Mouse (Mus musculus) monocyte, adult 2 months (primary cell): ENCODE measurements around the gene Cmas.
A peak's percentile ranks its signal among the peaks of the same experiment; 100 is the strongest.

Experiments used
- DNase-seq, 2 experiments: peaks; one replicate each; pipeline ENCODE4 v3.0.0; 2022; ENCODE audit warnings: low spot score in 2 of 2, low read depth in 1 of 2

Cmas gene

DNA sequence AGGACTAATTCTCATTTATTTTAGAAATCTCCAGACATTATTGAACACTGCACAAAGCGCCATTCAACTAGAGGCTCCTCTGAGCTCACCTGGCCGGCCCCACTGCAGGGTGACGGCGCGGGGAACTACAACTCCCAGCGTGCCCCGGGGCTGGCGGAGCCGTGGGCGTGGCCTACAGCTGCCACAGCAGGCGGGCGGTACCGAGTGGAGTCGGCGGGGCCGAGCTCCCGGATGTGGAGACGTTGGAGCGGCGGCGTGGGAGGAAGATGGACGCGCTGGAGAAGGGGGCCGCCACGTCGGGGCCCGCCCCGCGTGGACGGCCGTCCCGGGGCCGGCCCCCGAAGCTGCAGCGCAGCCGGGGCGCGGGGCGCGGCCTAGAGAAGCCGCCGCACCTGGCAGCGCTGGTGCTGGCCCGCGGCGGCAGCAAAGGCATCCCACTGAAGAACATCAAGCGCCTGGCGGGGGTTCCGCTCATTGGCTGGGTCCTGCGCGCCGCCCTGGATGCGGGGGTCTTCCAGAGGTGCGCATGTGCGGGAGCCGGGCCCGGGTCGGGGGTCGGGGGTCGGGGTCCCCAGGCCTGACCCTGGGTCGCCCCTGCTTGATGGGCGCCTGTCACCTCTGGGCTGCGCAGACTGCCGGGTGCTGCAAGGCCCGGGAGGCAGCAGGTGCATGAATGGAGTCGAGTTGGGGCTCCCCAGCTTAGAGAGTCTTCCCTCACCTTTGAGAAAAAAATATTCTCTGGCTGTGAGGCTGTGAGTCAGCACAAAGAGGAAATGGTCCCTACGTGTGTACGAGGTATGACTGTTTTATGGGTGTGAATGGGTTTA lies at the start of gene Cmas:
Cmas (plus strand) TSS at position 180 of the 827 bp plus-strand sequence.
- DNase-seq = peak; percentile 45 to 69

DNA sequence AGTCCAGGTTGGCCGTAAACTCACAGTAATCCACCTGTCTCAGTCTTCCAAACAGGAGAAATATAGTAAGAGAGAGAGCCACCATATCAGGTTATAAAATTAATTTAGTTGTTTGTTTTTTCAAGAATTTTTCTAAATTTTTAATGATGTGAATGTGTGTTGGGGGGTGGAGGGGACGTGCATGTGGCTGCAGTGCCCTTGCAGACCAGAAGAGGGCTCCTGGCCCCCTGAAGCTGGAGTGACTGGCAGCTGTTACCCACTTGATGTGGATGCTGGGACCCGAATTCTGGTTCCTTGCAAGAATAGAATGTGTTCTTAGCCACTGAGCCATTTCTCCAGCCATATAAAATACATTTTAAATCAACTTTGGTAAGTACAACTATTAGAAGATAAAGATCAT lies 49.8 kb upstream of the Cmas start:
- no peak for DNase-seq

DNA sequence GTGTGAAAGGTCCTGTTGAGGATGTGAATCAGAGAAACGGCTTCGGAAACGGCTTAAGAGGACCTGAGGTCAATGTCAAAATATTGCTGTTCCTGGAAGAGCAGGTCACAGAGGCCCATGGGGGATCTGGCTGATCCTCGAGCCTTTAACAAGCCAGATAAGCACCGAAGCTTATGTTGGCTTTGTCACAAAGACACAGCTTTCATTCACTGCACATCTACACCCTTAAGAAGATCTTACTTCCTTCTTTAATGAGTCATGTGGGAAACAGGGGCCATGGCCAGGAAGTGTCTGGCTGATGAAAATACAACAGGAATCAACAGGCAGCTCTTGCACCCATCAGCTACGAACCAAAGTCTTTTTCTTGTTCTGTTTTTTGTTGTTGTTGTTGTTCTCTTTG lies 48.1 kb upstream of the Cmas start:
- no peak for DNase-seq

DNA sequence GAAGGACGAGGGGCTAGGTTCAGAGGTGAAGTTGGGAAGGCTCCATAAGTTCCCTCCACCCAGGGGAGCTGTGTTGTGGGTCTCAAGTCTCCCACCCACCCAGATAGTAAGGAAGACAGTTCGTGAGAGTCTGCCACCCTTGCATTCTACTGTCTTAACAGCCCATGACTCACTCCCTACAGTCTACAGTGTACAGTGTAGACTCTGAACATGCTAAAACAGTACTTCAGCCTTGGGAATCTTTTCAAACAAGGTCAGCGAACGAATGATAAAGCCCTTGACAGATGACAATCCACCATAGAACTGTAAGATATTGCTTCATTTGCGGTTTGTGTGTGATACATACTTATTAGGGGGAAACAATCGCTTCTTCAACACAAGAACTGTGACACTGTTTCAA lies 45.8 kb upstream of the Cmas start:
- DNase-seq = no peak

DNA sequence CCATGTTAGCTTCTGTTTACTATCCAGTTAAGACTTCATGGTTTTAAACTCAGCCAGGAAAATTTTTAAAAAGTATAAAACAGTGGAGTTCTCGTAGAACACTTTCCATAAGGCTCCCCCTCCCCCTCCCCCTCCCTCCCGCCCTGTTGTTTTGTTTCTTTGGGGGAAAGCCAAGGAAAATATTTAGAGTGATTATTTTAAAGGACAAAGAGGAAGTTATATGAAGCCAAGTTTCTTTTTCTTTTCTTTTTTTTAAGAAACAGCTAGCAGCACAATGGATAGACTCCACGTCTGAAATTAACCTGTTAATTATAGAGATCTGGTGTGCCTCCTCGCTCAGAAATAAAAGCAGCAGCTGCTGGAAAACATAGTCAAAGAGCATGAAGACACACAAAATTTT lies 45.4 kb upstream of the Cmas start:
- no peak for DNase-seq

DNA sequence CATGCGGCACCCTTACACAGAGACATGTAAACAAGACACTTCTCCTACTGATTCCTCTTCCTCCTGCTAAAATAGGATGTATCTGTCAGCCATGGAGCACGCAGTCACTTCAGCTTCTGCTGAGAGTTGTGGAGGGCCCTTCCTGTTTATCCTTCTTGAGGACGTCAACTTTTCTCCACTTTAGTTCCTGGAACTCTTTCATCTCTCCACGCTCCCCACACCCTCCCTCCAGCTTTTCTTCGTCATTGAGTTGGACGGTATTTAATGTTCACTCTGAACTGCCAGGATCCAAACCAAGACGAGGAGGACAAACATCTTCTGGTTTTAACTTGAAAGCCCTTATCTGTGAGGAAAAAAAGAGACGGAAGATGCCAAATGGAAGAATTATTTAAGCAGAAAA lies 41.5 kb upstream of the Cmas start:
- no peak for DNase-seq

DNA sequence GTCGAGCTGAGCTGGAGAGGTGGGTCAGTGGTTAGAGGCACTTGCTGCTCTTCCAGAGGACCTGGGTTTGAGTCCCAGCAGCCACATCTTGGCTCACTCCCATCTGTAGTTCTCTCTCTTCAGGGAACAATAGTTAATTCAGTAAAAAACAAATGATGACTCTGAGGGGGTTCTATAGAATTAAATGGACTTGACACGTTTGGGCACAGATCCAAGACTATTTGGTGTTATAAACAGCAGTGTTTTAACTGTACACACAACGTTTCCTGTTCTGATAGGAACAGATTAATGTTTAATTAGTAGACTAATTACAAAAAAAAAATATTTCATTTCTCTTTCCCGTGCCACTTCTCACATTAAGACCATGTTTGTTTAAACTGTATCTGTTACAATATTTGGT lies 39.3 kb upstream of the Cmas start:
- no peak for DNase-seq

DNA sequence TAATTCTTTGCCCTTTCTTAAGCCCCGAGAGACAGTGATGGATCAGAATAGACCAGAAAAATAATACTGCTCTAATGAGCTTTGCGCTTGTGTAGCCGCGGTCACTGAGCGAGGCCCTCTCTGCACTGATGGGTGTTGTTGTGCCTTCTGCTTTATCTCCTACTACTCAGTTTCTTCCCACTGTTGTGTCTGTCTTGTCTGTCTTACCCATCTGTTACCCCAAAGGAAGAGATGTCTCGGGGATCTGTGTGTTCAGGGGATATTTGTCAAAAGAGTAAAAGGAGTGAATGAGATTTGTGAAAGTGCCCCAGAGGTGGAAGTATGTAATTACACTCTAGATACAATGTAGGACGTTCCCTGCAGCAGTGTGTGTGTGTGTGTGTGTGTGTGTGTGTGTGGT lies 38.3 kb upstream of the Cmas start:
- DNase-seq = no peak

DNA sequence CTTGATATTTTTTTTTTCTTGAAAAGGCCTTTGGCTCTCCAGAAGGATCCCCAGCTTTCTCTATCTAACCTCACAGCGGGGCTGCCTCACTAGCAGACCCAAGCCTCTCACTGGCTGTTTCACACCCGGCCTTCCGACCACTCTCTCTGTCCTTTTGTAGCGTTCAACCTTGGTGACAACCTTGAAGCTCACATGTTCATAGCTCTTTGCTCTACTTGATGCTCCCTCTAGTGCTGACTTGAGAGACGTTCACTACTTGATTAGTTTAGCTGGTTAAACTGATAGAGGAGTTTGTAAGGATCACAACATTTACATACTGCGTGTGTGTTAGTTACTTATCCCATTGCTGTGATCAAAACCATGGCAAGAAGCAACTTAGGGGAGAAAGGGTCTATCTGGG lies 35.8 kb upstream of the Cmas start:
- DNase-seq = no peak

DNA sequence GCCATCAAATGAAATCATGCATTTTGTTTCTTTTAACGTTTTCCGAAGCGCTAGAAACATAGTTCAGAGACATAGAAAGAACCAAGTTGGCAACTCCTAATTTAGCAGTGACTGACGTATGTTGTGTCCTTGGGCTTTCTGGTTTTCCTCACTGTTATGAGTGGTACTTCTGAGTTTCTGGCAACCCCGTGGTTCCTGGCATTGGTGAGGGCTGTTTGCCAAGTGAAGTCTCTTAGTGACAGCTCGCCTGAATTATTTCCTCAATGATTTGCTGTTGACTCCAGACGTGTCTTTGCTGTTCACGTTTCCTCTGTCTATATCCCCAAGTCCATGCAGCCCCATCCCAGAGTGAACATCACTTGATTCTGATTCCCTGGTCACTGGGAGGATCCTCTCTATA lies 34.8 kb upstream of the Cmas start:
- no peak for DNase-seq

DNA sequence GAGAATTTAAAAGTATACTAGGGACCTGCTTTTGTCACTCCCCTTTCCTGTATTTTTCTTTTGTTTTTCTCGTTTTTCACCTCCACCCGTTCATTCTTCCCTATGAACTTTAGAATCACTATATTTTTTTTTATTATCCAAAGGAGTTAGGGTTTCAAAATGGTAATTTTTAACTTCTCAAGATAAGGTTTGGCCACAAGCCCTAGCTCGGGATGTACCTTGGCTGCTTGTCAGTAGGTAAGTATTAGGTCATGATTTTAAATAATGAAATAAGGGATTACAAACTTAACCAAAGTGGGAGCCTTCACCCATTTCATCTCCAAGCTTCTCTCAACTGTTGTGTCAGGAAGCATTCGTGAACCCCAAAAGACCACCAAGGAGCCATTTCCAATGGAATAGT lies 30.5 kb upstream of the Cmas start:
- DNase-seq = no peak

DNA sequence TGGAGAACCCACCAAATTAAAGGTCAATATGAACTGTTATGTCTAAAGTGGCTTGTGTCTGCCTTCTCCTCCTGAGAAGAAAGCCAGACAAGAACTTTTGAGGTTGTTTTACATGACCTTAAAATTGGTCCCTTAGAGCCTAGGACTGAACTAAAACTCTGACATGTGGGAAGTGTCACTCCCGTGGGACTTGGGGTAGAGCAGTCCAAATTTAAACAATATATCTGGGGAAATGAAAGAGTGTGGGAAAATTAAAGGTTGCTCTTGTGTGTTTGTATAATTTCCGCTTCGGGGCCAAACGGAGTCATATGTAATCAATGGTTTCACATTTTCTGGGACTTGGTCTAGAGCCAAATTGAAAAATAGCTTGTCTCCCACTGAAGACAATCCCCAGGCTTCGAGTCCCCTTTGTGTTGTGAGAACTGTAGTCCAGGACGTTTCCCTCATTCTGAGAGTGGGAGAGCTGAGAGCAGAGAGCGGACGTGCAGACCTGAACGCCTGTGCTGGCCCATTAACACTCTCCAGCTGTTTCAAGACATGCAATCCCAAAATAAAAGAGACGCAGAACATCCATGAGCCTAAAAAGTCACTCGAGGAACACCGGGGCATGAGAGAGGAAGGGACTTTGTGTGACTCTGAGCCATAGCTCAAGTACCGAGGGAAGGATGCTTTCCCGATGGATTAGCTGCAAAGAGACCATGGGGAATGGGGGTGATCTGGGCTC lies 23.8 kb upstream of the Cmas start:
- DNase-seq = no peak

DNA sequence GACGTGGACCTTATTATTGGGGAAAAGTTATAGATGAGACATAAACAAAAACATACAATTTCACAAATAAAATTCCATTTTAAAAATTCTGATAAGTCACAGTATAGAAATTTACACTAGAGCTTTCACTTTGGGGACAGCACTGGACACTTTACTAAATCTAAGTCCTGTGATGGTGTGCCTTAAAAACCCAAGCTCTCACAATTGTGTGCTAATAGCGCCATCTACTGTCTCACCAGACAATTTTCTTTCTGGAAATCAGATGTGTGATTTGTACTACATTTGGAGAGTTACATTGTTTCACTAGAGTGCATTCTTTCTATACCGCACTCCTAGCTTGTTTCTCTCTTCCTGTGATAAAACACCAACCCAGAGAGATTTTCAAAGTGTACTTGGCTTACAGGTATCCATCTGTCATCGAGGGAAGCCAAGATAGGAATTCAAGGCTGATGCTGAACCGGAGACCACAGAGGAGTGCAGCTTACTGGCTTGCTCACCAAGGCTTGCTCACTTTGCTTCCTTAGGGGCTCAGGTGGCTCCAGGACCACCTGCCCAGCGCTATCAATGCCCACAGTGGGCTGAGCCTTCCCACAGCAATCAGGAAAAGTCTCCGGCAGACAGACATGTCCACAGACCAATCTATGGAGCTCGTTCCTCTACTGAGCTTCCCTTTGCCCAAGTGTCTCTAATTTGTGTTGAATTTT lies 21.0 kb upstream of the Cmas start:
- no peak for DNase-seq

DNA sequence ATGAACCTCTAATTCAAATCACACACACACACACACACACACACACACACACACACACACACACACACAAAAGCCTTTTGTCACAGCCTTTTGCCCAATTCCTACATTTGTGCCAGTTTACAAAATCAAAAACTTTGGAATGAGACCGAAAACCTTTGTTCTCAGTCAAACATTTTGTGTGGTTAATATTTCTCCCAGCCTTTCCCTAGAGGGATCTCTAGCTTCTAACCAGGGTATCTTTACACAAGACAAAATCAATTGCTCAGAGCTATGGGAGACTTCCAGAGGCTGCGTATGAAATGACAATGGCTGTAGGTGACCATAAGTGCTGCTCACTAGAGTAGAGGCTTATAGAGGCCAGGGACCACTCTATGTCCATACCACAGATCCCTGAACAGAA lies 18.3 kb upstream of the Cmas start:
- no peak for DNase-seq

DNA sequence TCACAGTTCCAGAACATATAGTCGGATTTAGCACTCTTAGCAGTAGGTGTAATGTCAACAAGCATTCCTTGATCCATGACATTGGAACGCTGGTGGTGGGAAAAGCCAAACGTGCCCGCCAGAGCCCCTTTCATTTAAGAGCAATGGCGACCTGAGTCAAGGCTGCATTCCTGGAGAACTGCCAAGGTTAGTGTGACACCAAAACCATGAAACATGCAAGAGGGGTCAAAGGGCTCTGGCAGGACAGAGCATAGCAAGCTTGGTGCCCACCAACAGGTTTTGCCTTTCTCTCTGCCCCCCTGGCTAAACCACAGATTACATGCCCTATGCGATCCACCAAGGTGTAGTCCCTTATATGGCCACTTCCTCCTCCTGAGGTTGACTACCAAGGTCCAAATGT lies 17.8 kb upstream of the Cmas start:
- DNase-seq = no peak

DNA sequence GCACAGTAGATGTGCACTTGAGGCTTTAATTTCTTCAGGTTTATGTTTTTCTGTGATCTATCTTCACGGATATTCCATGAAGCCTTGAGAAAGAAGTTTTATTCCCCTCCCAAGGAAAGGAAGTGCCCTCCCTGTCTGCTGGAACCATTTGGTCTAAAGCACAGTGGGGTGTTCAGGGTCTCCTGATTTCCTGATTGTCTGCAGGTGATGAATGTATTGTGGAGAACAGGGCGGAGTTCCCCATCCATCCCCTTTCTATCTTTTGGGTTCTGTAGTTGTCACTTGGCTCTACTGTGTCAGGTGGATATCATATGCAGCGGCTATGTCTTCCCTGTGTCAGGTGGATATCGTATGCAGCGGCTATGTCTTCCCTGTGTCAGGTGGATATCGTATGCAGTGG lies 14.7 kb upstream of the Cmas start:
- DNase-seq = no peak

DNA sequence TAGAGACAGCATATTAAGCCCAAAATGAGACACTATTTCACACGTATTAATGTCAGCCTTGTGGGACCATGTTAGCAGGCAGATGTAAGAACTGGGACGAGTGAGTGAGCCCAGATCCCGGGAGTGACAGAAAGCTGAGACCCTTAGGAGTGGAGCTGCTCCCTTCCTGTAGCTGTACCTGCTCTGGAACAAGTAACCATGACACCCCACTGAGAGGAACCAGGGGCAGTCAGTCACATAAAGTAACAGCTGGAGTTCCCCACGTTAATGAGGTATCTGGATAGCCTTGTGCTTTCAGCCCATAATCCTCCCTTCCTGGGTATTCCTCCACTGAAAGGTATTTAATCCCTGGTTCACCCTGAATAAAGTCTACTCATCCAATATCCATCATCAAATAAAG lies 13.3 kb upstream of the Cmas start:
- no peak for DNase-seq

DNA sequence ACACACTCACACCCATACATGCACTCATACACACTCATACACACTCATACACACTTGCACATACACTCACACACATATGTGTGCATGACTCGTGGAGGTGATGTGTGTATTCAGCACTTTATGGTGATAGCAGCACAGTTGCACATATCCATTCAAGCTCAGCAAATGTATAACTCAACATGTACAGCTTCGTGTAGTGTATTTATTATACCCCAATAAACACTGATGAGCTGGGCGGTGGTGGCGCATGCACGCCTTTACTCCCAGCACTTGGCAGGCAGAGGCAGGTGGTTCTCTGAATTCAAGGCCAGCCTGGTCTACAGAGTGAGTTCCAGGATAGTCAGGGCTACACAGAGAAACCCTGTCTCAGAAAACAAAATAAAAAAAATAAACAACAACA lies 11.0 kb upstream of the Cmas start:
- no peak for DNase-seq

DNA sequence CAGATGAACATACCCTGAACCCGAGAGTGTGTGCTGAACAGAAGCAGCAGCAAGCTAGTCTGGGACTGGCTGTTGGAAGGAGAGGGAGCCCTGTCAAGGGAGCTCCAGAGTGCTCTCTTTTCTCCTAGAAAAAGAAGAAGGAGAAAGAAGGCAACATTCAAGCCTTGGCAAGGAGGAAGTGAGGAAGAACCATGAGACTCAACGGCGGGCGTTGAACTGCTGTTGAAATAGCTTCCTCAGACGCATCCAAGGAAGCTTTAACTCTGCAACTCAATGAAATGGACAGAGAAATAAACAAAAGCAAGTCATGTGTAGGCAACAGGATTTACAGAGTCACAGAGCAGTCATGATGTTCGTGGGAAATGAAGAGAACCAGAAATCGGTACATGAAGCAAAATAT lies 9.7 kb upstream of the Cmas start:
- peak; percentile 23 for DNase-seq

DNA sequence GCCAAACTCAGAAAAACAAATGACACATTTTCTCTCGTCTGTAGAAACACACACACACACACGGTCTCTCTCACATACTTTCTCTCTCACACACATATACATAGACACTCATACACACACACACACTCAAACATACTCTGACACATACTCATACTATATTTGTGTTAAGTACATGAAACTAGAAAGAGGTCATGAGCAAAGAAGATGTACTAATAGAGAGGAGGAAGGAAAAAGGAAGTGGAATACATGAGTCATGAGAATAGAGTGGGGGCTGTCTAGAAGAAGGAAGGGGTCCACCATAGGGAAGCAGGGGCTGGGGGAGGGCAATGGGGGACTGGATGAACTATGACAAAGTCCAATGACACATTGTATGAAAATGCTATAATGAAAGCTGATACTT lies 9.3 kb upstream of the Cmas start:
- DNase-seq = no peak

DNA sequence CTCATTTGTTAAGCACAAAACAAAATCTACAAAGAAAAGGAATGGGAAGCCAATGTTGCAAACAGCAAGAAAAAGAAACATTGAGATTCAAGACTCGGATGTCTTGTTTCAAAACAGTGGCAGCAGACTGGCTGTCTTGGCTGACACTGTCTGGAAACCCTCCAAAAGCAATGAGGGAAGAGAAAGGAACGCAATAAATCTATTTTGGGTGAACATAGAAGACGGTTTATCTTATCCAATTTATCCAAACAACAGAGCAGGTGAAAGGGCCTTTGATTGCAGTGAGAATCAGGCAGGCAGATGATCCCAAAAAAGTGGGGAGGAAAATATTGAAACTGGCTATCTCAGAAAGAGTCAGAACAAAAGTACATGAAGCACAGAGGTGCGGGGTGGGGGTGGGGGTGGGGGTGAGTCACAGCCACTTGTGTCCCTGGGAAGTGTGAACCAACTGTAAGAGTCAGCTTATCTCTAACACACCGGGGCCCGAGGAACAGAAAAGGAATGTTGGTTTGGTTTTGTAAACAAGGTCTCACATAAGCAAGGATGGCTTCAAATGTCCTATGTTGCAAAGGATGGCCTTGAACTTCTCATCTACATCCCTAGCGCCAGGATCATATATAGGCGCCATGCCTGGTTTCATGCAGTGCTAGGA lies 8.3 kb upstream of the Cmas start:
- DNase-seq = no peak

DNA sequence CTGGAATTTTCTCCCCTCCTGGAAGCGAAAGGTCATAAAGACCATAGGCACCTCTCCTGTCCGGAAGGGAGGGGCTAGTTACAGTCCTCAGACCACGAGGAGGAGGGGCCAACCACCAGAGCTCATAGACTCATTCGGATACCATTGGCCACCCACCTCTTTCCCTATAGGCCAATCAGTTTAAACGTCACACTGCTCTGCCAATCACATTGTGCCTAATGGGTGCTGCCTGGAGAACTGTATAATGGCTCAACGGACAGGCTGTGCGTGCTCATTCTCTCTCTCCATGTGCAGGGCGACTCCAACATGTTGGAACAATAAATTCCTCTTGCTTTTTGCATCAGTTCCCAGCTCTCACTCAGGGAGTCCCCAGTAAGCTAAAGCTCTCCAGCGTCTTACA lies 5.1 kb upstream of the Cmas start:
- no peak for DNase-seq
